Mouse (Mus musculus): ENCODE data around the gene Sbk2. TPM values are rescaled to one million over a fixed set of nuclear protein-coding genes. Genes with fewer than 3 reads are reported as not detected.

Gene Sbk2
- total RNA-seq, 2 experiments from 2014 or later: 0.31 TPM; not detected in 1

DNA sequence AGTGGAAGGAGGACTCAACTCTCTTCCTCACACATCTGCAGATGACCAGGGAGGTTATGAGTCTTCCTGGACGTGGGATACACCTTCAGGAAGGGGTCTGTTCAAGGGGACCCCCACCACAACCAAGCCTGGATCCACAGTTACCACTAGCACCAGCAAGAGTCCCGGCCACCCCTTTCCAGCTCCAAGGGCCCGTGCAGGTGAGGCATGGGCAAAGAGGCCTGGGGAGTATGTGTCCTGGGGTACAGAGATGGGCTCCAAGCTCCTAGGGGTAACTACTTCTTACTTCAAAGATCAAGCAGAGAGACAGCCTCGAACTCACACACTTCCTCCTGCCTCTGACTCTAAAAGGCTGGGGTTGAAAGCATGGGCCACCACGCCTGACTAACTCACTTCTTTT lies 21.5 kb downstream of the Sbk2 start:
- Histone ChIP-seq H3K27ac (no peak overlapping the region), H3K4me3 (no peak overlapping the region)
- no peak for DNase-seq (ENCODE audit: low spot score in 2 of 2)
- TF ChIP-seq CTCF (conservative IDR thresholded peaks at IDR 0.05): no peak

DNA sequence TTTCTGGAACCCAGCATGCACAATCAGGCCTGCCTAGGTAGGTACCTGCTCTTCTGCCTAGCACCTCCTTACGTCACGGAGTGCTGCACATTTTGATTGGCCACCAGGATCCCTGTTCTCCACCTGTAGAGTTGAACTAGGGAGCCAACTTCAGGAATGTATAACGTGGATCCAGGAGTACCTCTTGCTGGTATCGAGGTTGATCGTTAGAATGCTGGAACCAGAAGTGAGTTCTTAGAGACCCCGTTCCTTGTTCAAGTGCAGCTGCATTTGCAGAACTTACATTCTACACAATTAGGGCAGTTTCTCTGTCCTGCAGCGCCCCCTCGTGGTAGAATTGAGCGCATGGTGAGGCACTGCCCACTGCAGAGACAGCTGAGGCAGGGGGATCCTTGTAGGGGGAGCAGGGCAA lies 24.1 kb downstream of the Sbk2 start:
- peak; percentile 96 for TF ChIP-seq CTCF (conservative IDR thresholded peaks at IDR 0.05)
- peak in 1 of 2 experiments; percentile 85 for DNase-seq (ENCODE audit: low spot score in 2 of 2)
- no peak overlapping the region for H3K27ac ChIP-seq

DNA sequence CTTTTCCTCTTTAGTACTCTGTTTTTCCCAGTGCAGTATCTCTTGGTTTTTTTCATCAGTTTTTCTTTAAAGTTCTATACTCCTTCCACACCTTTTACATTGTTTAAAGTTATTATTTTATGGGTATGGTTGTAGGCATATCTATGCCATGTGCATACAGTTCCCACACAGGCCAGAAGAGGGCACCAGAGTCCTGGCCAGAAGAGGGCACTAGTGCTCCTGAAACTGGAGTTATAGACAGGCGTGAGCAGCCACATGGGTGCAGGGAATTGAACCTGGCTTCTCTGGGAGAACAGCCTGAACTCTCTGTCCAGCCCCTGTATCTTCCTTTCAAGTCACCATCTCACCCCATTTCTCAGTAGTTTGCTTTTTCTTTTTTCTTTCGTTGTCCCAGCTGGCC lies 25.8 kb downstream of the Sbk2 start:
- peak; percentile 96; the same call in 1 of the 2 replicates for TF ChIP-seq CTCF (conservative IDR thresholded peaks at IDR 0.05)
- peak in 1 of 2 experiments; percentile 70 for DNase-seq (ENCODE audit: low spot score in 2 of 2)
- H3K4me3 ChIP-seq: no peak overlapping the region
- no peak overlapping the region for H3K27ac ChIP-seq

More for the DNA sequence above, 24.1 kb downstream of the Sbk2 start:
- H3K4me3 ChIP-seq: no peak overlapping the region

DNA sequence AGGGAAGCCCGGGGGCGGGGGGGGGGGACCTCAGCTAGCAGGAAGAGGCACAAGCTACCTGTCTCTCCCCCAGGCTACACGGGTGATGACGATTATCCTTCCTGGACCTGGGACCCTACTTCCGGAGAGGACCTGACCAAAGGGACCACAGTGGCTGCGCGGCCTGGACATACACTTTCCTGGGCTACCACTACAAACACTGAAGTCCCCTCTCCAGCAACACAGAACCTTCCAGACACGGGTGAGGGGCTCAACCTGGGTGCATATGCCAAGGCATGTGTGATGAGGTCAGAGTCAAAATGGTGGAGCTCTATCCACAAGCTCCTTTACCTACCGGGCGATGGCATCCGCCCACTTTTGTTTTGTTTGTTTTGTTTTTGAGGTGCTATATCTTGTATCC lies 26.8 kb downstream of the Sbk2 start:
- H3K27ac ChIP-seq: no peak overlapping the region
- no peak overlapping the region for H3K4me3 ChIP-seq
- TF ChIP-seq CTCF (conservative IDR thresholded peaks at IDR 0.05): no peak
- no peak for DNase-seq (ENCODE audit: low spot score in 2 of 2)

DNA sequence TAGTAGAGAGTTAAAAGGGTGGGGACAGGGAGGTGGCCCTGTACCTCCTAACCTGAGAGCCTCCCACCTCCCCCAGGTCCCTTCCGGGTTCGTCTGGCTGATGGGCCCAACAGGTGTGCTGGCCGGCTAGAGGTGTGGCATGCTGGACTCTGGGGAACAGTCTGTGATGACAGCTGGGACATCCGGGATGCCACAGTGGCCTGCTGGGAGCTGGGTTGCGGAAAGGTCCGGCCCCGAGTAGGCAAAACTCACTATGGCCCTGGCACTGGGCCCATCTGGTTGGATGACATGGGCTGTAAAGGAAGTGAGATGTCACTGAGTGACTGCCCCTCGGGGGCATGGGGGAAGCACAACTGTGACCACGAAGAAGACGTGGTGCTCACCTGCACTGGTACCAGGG lies 27.4 kb downstream of the Sbk2 start:
- Histone ChIP-seq H3K27ac (no peak overlapping the region), H3K4me3 (no peak overlapping the region)
- DNase-seq (ENCODE audit: low spot score in 2 of 2): no peak
- TF ChIP-seq CTCF (conservative IDR thresholded peaks at IDR 0.05): no peak

DNA sequence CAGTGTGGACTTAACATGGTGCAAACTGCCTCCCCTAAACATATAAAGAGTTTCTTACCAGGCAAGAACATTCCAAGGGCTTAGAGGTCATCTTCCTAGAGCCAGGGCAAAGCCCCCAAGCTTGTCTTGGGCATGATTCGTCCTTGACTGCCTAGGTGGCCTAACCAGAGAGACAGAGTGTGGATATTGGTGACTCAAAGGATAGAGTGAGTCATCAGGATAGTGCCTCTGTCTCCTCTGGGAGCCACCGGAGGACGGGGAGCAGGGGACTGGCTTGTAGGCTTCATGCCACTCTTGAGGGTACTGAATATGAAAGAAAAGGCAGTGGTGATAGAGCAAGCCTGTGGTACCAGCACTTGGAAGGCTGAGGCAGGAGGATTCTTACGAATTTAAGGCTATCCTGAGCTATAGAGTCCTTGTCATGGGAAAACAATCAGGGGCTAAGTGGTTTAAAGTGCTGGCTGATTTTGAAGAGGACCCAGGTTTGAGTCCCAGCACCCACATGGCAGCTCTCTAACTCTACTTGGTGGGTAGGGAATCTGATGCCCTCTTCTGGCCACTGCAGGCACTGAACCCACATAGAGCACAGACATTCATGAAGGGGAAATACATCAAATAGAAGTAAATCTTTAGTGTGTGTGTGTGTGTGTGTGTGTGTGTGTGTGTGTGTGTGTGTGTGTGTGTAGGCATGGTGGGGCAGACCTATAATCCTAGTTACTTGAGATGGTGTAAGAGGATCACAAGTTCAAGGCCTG lies 29.9 kb downstream of the Sbk2 start:
- DNase-seq (ENCODE audit: low spot score in 2 of 2): no peak
- TF ChIP-seq CTCF (conservative IDR thresholded peaks at IDR 0.05): peak; percentile 38
- Histone ChIP-seq H3K4me3 (no peak overlapping the region), H3K27ac (no peak overlapping the region)

DNA sequence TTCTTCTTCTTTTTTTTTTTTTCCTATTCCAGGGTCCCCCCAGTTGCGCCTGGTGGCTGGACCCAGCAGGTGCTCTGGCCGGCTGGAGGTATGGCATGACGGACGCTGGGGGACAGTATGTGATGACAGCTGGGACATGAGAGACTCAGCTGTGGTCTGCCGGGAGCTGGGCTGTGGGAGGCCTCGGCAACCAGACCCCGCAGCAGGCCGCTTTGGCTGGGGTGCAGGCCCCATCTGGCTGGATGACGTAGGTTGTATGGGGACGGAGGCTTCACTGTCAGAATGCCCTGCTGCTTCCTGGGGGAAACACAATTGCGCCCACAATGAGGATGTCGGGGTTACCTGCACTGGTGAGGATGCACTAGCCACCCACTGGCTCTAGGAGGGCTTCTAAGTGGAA lies 31.1 kb downstream of the Sbk2 start:
- Histone ChIP-seq H3K4me3 (no peak overlapping the region), H3K27ac (no peak overlapping the region)
- TF ChIP-seq CTCF (conservative IDR thresholded peaks at IDR 0.05): no peak
- DNase-seq (ENCODE audit: low spot score in 2 of 2): no peak

DNA sequence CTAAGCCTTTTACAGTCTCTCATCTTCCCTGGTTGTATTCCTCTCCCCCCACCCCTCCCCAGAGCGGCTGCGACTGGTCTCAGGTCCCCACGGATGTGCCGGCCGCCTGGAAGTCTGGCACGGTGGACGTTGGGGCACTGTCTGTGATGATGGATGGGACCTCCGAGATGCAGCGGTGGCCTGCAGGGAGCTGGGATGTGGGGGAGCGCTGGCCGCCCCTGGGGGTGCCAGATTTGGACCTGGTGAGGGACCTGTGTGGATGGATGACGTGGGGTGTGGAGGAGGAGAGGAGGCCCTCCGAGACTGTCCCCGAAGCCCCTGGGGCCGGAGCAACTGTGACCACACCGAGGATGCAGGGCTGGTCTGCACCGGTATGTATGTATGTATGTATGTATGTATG lies 35.9 kb downstream of the Sbk2 start:
- no peak for TF ChIP-seq CTCF (conservative IDR thresholded peaks at IDR 0.05)
- DNase-seq (ENCODE audit: low spot score in 2 of 2): no peak
- Histone ChIP-seq H3K4me3 (no peak overlapping the region), H3K27ac (no peak overlapping the region)

DNA sequence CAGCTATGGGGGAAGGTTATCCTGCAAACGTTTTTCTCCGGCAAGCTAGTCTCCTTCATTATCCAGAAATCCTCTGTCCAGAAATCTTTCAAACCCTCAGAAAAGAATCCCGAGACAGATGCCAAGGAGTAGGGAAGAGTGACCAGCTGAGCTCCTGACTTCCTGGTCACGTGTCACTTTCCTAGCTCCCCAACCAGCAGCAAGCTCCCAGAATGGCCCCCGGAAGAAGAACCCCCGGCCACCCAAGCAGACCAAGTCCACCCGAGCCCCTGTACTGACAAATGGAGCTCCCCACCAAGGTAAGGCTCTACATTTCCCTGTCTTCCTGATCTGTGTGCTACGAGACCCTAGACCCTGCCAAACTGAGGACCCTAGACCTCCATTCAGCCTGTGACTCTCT lies 36.5 kb downstream of the Sbk2 start:
- Histone ChIP-seq H3K27ac (no peak overlapping the region), H3K4me3 (no peak overlapping the region)
- DNase-seq (ENCODE audit: low spot score in 2 of 2): no peak
- TF ChIP-seq CTCF (conservative IDR thresholded peaks at IDR 0.05): no peak

DNA sequence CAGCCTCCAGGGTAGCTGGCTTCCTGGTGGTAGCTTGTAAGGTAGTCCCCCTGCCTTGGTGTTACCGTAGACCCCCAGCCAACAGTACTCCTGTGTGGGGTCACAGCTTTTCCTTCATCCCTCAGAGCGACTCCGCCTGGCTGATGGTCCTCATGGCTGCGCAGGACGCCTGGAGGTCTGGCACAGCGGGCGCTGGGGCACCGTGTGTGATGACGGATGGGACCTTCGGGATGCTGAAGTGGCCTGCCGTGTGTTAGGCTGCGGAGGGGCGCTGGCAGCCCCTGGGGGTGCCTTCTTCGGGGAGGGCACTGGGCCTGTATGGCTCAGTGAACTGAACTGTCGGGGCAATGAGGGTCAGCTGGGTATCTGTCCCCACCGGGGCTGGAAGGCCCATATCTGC lies 37.4 kb downstream of the Sbk2 start:
- TF ChIP-seq CTCF (conservative IDR thresholded peaks at IDR 0.05): no peak
- H3K4me3 ChIP-seq: no peak overlapping the region
- no peak for DNase-seq (ENCODE audit: low spot score in 2 of 2)
- no peak overlapping the region for H3K27ac ChIP-seq

DNA sequence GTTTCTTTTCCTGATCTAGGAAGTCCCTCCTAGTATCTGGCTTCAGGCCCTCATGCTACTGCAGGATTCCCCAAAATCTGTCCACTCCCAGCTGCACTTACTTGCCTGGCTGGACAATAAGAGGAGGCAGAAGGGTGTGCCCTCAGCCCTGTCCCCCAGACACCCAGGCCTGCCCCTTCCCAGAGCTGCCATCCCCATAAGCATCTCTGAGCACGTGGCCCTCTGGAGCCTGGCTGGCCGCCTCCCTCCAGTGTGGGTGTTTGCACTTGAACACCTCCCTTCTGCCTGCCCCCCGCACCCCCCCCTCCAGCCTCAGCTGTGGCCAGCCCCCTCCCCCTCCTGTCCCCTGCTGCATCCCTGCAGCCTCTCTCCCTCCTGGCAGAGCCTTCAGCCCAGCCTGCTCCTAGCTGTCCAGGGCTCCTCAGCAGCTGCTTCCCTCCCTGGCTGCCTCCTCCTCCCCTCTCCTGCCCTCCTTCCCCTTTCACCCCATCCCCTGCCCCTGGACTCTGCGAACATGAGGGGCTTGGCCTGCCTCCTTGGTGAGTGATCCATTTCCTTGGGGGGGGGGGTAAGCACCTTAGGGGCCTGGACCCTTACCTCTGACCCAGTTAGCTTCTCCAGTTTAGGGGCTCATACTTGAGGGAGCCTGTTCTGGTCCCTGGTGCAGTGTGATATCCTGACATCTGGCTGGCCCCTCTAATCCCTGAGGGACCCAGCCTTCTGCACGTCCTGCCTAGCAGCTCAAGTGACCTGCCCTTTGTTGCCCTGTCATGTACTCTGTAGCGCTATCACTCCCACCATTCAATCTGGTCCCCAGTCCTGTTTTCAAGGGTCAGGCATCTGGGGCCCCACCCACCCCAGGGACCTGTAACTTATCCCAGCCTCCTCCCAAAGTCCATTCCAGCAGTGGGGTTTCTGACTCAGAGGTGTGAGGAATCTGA lies 38.5 kb downstream of the Sbk2 start, which contains the start of gene Ssc5d:
Ssc5d (plus strand) TSS at position 345 of the 941 bp plus-strand sequence.
- TF ChIP-seq CTCF (conservative IDR thresholded peaks at IDR 0.05): no peak
- no peak for DNase-seq (ENCODE audit: low spot score in 2 of 2)
- peak within 1 kb of the TSS; percentile 94 for H3K27ac ChIP-seq
- H3K4me3 ChIP-seq: no peak within 1 kb of the TSS; the same call in 1 of the 2 replicates

DNA sequence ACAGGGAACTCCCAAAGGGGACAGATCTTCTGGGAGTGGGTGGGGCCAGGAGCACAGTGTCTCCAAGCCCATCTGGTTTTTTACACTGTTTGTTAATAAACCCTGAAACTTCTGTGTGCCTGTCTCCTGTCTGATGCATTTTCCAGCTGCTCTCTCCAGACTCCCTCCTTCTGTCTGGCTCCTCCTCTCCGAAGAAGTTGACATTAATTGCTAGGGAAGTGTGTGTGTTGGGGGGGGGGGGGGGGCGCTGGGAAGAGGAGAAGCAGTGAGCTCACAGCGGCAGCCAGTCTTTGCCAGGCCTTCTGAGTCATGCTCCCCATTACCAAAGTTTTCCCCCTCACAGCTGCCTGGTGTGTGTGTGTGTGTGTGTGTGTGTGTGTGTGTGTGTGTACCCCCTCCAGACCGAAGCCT lies 39.3 kb downstream of the Sbk2 start:
- H3K27ac ChIP-seq: peak overlapping the region; percentile 94; the same call in 1 of the 2 replicates
- peak; percentile 53 to 67 for DNase-seq (ENCODE audit: low spot score in 2 of 2)

DNA sequence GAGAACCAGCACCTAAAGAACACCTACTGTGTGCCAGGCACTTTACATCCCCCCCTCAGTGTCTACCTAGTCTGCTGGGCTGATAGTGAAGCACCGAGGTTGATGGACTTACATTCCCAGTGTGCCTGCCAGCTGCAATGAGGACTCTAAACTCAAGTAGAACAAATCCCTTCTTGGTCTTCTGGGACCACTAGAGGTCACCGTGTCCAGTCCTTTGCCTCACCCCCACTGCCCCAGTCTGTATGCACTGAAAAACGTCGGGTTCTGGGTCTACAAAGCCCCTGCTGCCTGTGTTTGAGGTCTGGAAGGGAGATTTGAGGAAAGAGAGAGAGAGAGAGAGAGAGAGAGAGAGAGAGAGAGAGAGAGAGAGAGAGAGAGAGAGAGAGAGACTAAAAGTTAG lies 39.7 kb downstream of the Sbk2 start:
- TF ChIP-seq CTCF (conservative IDR thresholded peaks at IDR 0.05): no peak
- DNase-seq (ENCODE audit: low spot score in 2 of 2): no peak
- Histone ChIP-seq H3K27ac (peak overlapping the region; percentile 94), H3K4me3 (peak overlapping the region; percentile 85)

More for the DNA sequence above, 39.3 kb downstream of the Sbk2 start:
- H3K4me3 ChIP-seq: no peak overlapping the region
- no peak for TF ChIP-seq CTCF (conservative IDR thresholded peaks at IDR 0.05)
